10 mouse cellular contexts compared by ENCODE assay signal in the genomic region with DNA sequence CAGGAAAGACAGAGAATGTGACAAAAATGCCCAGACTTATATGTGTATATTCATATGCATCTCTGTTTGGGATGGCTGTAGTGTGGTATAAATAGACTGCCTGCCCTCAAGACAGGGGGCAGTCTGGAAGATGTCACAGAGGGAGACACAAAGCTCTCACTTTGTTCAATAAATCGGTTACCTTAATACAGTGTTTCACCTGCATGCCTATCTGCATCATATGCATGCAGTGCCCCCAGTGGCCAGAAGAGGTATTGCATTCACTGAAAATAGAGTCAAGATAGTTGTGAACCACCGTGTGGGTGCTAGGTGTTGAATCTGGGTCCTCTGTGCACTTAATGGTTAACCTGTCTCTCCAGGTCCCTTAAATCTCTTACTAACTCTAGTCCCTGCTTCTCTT. TPM values are rescaled to one million over a fixed set of nuclear protein-coding genes. Genes with fewer than 3 reads are reported as not detected.
DNase-seq lines count a peak whose midpoint lies in the region; ATAC-seq lines count a peak whose summit lies in the region.
"Had no signal": no experiment of that assay in that cellular context is flagged by ENCODE, and none has a peak within 500 bp of the region (broad histone marks: within the 10 kb centered on the region; RNA-seq: fewer than 3 reads in every experiment).

No protein-coding gene starts in this region.

- H3K9me3 ChIP-seq in kidney, embryonic 16.5 days (ENCODE audit: low read length): no peaks in the 10 kb centered on the region
- H3K9me3 ChIP-seq in liver, embryonic 13.5 days (replicated peaks): no peaks in the 10 kb centered on the region
- H3K9me3 ChIP-seq: embryonic facial prominence, embryonic 13.5 days had no signal

- DNase-seq in A20 (ENCODE audit: low read depth, low spot score): peak; percentile 74
- peak; percentile 71 for DNase-seq in T-cell, adult 2 months (ENCODE audit: low spot score)
- DNase-seq in cerebellum, postnatal 36 days: peak; percentile 68 to 80
- DNase-seq in gastrocnemius, postnatal 10 days: peak; percentile 68
- peak; percentile 50 for DNase-seq in liver, embryonic 13.5 days
- DNase-seq in neural tube, embryonic 10.5 days (ENCODE audit: extremely low spot score, low spot score): peak; percentile 56
- peak; percentile 78 for DNase-seq in testis, postnatal 10 days (ENCODE audit: low spot score)

- no peaks in the 10 kb centered on the region for H3K27me3 ChIP-seq in kidney, embryonic 16.5 days (ENCODE audit: insufficient read depth, low read length)
- H3K27me3 ChIP-seq in liver, embryonic 13.5 days: no peaks in the 10 kb centered on the region
- H3K27me3 ChIP-seq: embryonic facial prominence, embryonic 13.5 days had no signal

- H3K36me3 ChIP-seq in kidney, embryonic 16.5 days (ENCODE audit: insufficient read depth, low read length): peaks cover 39% of the 10 kb centered on the region
- peaks cover 64% of the 10 kb centered on the region for H3K36me3 ChIP-seq in liver, embryonic 13.5 days

- H3K4me2 ChIP-seq in kidney, embryonic 16.5 days (replicated peaks; ENCODE audit: low read depth, low read length): no peak overlapping the region
- no peak overlapping the region for H3K4me2 ChIP-seq in liver, embryonic 13.5 days
- H3K4me2 ChIP-seq: embryonic facial prominence, embryonic 13.5 days had no signal

- peaks cover 8% of the 10 kb centered on the region for H3K4me1 ChIP-seq in kidney, embryonic 16.5 days (ENCODE audit: insufficient read depth, low read length)
- H3K4me1 ChIP-seq in liver, embryonic 13.5 days (replicated peaks): peaks cover 12% of the 10 kb centered on the region

- H3K9ac ChIP-seq in kidney, embryonic 16.5 days (replicated peaks; ENCODE audit: low read length): no peak overlapping the region
- H3K9ac ChIP-seq in liver, embryonic 13.5 days: no peak overlapping the region
- H3K9ac ChIP-seq: embryonic facial prominence, embryonic 13.5 days had no signal

- H3K27ac ChIP-seq in kidney, embryonic 16.5 days (ENCODE audit: low read length): no peak overlapping the region
- no peak overlapping the region for H3K27ac ChIP-seq in liver, embryonic 13.5 days
- H3K27ac ChIP-seq: embryonic facial prominence, embryonic 13.5 days had no signal

- ATAC-seq in kidney, embryonic 16.5 days (ENCODE audit: low FRiP score, low TSS enrichment): peak; percentile 73; the same call in 1 of the 2 replicates
- peak; percentile 47; the same call in 1 of the 2 replicates for ATAC-seq in liver, embryonic 13.5 days (ENCODE audit: low read depth)

- H3K4me3 ChIP-seq in kidney, embryonic 16.5 days (ENCODE audit: low read length): no peak overlapping the region
- no peak overlapping the region for H3K4me3 ChIP-seq in liver, embryonic 13.5 days (replicated peaks)
- H3K4me3 ChIP-seq: embryonic facial prominence, embryonic 13.5 days; myocyte had no signal

- WGBS in kidney, embryonic 16.5 days: 34% methylated on average over 2 of the region's 2 CpGs
- 30% methylated on average over 2 of the region's 2 CpGs for WGBS in liver, embryonic 13.5 days (ENCODE audit: insufficient replicate concordance)

RNA-seq across cellular contexts. Expression of a gene that starts 5.7 kb away (rescaled TPM):
- 10 to 100 TPM; 69.7 to 72.3 TPM for total RNA-seq in gastrocnemius, postnatal 10 days (2021)
- 192 and 210 TPM in 2 replicates for polyA plus RNA-seq in kidney, embryonic 16.5 days (2015; fragmentation: Nextera tagmentation; extraction: Ambion mirVana)
- polyA plus RNA-seq in liver, embryonic 13.5 days (2015; fragmentation: Nextera tagmentation; extraction: Ambion mirVana): 173 and 175 TPM in 2 replicates

RNA-seq across cellular contexts. Expression of a gene that starts 5.8 kb away (rescaled TPM):
- total RNA-seq in gastrocnemius, postnatal 10 days (2021): 10 to 100 TPM; 39.0 to 43.6 TPM
- 107 and 108 TPM in 2 replicates for polyA plus RNA-seq in kidney, embryonic 16.5 days (2015; fragmentation: Nextera tagmentation; extraction: Ambion mirVana)
- polyA plus RNA-seq in liver, embryonic 13.5 days (2015; fragmentation: Nextera tagmentation; extraction: Ambion mirVana): 102 and 115 TPM in 2 replicates

RNA-seq across cellular contexts. Expression of a gene that starts 11.2 kb away (rescaled TPM):
- total RNA-seq in gastrocnemius, postnatal 10 days (2021): 10 to 100 TPM; 10.5 to 10.7 TPM
- 28.0 and 28.9 TPM in 2 replicates for polyA plus RNA-seq in kidney, embryonic 16.5 days (2015; fragmentation: Nextera tagmentation; extraction: Ambion mirVana)
- 13.6 and 15.8 TPM in 2 replicates for polyA plus RNA-seq in liver, embryonic 13.5 days (2015; fragmentation: Nextera tagmentation; extraction: Ambion mirVana)
